Mouse (Mus musculus) hindbrain, postnatal 0 days (tissue): ENCODE measurements around the gene Rab23. TPM values are rescaled to one million over a fixed set of nuclear protein-coding genes. Genes with fewer than 3 reads are reported as not detected.
"Not testable (repeated sequence)": the region's sequence is repeated elsewhere in the genome, so short reads cannot be mapped to it uniquely, and the experiment has no call there.

Experiments
- ATAC-seq: fragments of 200-750 bp; cut with Nextera tagmentation; 2 replicates; pipeline ENCODE4 v1.8.0; 2017; ENCODE audit warnings: mild to moderate bottlenecking, moderate TSS enrichment, moderate library complexity
- DNase-seq: peaks from one replicate; pipeline ENCODE4 v3.0.0-alpha.2; 2015; ENCODE audit warnings: low spot score
- H3K27ac ChIP-seq: fragments of 300-500 bp; sonication (generic); 2 replicates; pipeline ENCODE4 v1.5.1; 2014; ENCODE audit warnings: mild to moderate bottlenecking
- H3K27me3 ChIP-seq: fragments of 300-500 bp; sonication (generic); 2 replicates; pipeline ENCODE4 v1.6.1; 2014; ENCODE audit warnings: low read length, mixed read lengths; ENCODE audit not compliant: insufficient read depth
- H3K36me3 ChIP-seq: fragments of 300-500 bp; sonication (generic); 2 replicates; pipeline ENCODE4 v1.6.1; 2014; ENCODE audit warnings: low read length, mixed read lengths; ENCODE audit not compliant: insufficient read depth
- H3K4me1 ChIP-seq: fragments of 300-500 bp; sonication (generic); 2 replicates; pipeline ENCODE4 v1.6.1; 2014; ENCODE audit warnings: antibody characterized with exemption, low read length, mixed read lengths; ENCODE audit not compliant: insufficient read depth
- H3K4me2 ChIP-seq: fragments of 300-500 bp; sonication (generic); 2 replicates; pipeline ENCODE4 v1.6.1; 2014; ENCODE audit warnings: low read depth, mild to moderate bottlenecking, low read length, moderate library complexity, mixed read lengths
- H3K4me3 ChIP-seq: fragments of 300-500 bp; sonication (generic); 2 replicates; pipeline ENCODE4 v1.5.1; 2014; ENCODE audit warnings: low read length
- H3K9ac ChIP-seq: fragments of 300-500 bp; sonication (generic); replicated peaks from 2 replicates; pipeline ENCODE4 v1.6.1; 2014; ENCODE audit warnings: mild to moderate bottlenecking, low read length, moderate library complexity, mixed read lengths
- H3K9me3 ChIP-seq: fragments of 300-500 bp; sonication (generic); 2 replicates; pipeline ENCODE4 v1.6.1; 2016; ENCODE audit warnings: low read length, mixed read lengths
- CTCF ChIP-seq: IDR thresholded peaks from 2 replicates; pipeline ENCODE4 v1.5.1; 2016; ENCODE audit warnings: antibody characterized with exemption, control low read depth, low read depth
- WGBS: fragments of 180-500 bp; shearing (Covaris S2); extraction: QIAGEN DNeasy Blood & Tissue Kit; methylation state at CpG from one replicate; pipeline ENCODE4 v1.1.7; 2014; 5-methylcytosine and 5-hydroxymethylcytosine counted together
- polyA plus RNA-seq: library from polyadenylated mRNA; unstranded; fragments of >200 nt; fragmentation: Nextera tagmentation; extraction: Ambion mirVana; gene quantifications from 2 replicates; pipeline ENCODE4 v1.2.1, GENCODE M21; 2015
- total RNA-seq: library from RNA; depleted of rRNA; stranded (reverse); fragments of >200 nt; gene quantifications from 2 replicates; pipeline ENCODE4 v1.2.3, GENCODE M21; 2014

Gene Rab23
- total and polyA plus RNA-seq, 2 experiments from 2014 or later = 9.0 to 24.9 TPM

GRCm38 (mm10) chr1:33742903-33743302 is 23.2 kb downstream of the Rab23 start:
- DNase-seq = peak; percentile 47
- peak; percentile 44; the same call in 1 of the 2 replicates for ATAC-seq

GRCm38 (mm10) chr1:33744815-33745214 is 25.1 kb downstream of the Rab23 start:
- not testable (repeated sequence) for ATAC-seq, H3K27ac ChIP-seq, H3K9me3 ChIP-seq, DNase-seq, H3K27me3 ChIP-seq, H3K36me3 ChIP-seq, H3K9ac ChIP-seq, H3K4me1 ChIP-seq, H3K4me3 ChIP-seq, H3K4me2 ChIP-seq
- 98% methylated on average over 8 of the region's 9 CpGs for WGBS

More at GRCm38 (mm10) chr1:33742903-33743302, 23.2 kb downstream of the Rab23 start:
- TF ChIP-seq CTCF = peak; percentile 86
- no peaks in the 10 kb centered on the region for H3K4me1 ChIP-seq
- H3K27ac ChIP-seq = no peak overlapping the region
- H3K36me3 ChIP-seq = peaks cover 12% of the 10 kb centered on the region; the same call in 1 of the 2 replicates
- no peak overlapping the region for H3K9ac ChIP-seq
- no peak overlapping the region for H3K4me2 ChIP-seq
- H3K9me3 ChIP-seq = no peaks in the 10 kb centered on the region
- 22% methylated on average over 8 of the region's 8 CpGs for WGBS
- H3K4me3 ChIP-seq = no peak overlapping the region
- no peaks in the 10 kb centered on the region for H3K27me3 ChIP-seq

GRCm38 (mm10) chr1:33745901-33746300 is 26.2 kb downstream of the Rab23 start:
- Histone ChIP-seq H3K4me3 (no peak overlapping the region), H3K27me3 (no peaks in the 10 kb centered on the region), H3K4me2 (no peak overlapping the region), H3K9ac (no peak overlapping the region), H3K4me1 (no peaks in the 10 kb centered on the region), H3K9me3 (no peaks in the 10 kb centered on the region), H3K36me3 (peaks cover 3% of the 10 kb centered on the region; the same call in 1 of the 2 replicates), H3K27ac (no peak overlapping the region)
- ATAC-seq (no peak), DNase-seq (no peak)
- WGBS = 92% methylated on average over 4 of the region's 4 CpGs
- no peak for TF ChIP-seq CTCF

GRCm38 (mm10) chr1:33749109-33749508 is 29.4 kb downstream of the Rab23 start:
- Histone ChIP-seq H3K4me1 (no peaks in the 10 kb centered on the region), H3K4me2 (no peak overlapping the region), H3K9ac (no peak overlapping the region), H3K9me3 (no peaks in the 10 kb centered on the region), H3K4me3 (no peak overlapping the region), H3K27ac (no peak overlapping the region), H3K36me3 (peaks cover 3% of the 10 kb centered on the region; the same call in 1 of the 2 replicates), H3K27me3 (no peaks in the 10 kb centered on the region)
- DNase-seq = no peak
- TF ChIP-seq CTCF = no peak
- WGBS = 96% methylated on average over 11 of the region's 11 CpGs
- no peak for ATAC-seq

GRCm38 (mm10) chr1:33749709-33750108 is 30.0 kb downstream of the Rab23 start:
- not testable (repeated sequence) for H3K9ac ChIP-seq, H3K36me3 ChIP-seq, DNase-seq, H3K9me3 ChIP-seq, H3K4me1 ChIP-seq, H3K27me3 ChIP-seq, H3K27ac ChIP-seq, H3K4me2 ChIP-seq, H3K4me3 ChIP-seq, ATAC-seq
- 88% methylated on average over 3 of the region's 4 CpGs for WGBS

GRCm38 (mm10) chr1:33751283-33751682 is 31.6 kb downstream of the Rab23 start:
- TF ChIP-seq CTCF = no peak
- no peak overlapping the region for H3K4me3 ChIP-seq
- DNase-seq (peak; percentile 65), ATAC-seq (peak; percentile 82)
- no peak overlapping the region for H3K9ac ChIP-seq
- no peak overlapping the region for H3K4me2 ChIP-seq
- H3K27me3 ChIP-seq = no peaks in the 10 kb centered on the region
- 62% methylated on average over 10 of the region's 10 CpGs for WGBS
- no peak overlapping the region for H3K27ac ChIP-seq
- no peaks in the 10 kb centered on the region; the same call in 1 of the 2 replicates for H3K36me3 ChIP-seq
- no peaks in the 10 kb centered on the region for H3K9me3 ChIP-seq
- peaks cover 2% of the 10 kb centered on the region; the same call in 1 of the 2 replicates for H3K4me1 ChIP-seq

- WGBS = 85% methylated on average over 17 of the region's 17 CpGs
- Histone ChIP-seq H3K9ac (no peak overlapping the region), H3K27ac (no peak overlapping the region), H3K9me3 (no peaks in the 10 kb centered on the region), H3K4me2 (no peak overlapping the region), H3K4me3 (no peak overlapping the region), H3K4me1 (peaks cover 6% of the 10 kb centered on the region; the same call in 1 of the 2 replicates), H3K27me3 (no peaks in the 10 kb centered on the region), H3K36me3 (no peaks in the 10 kb centered on the region)
- TF ChIP-seq CTCF = no peak
- ATAC-seq (no peak), DNase-seq (no peak)
These were observed 34.4 kb downstream of the Rab23 start for GRCm38 (mm10) chr1:33754089-33754488.
